Mouse (Mus musculus) lung, adult 2 months (tissue): ENCODE results near the gene Tmem254b. TPM values are rescaled to one million over a fixed set of nuclear protein-coding genes. Genes with fewer than 3 reads are reported as not detected.
"Not testable (repeated sequence)": the region's sequence is repeated elsewhere in the genome, so short reads cannot be mapped to it uniquely, and the experiment has no call there.

Experiments used
- DNase-seq: peaks from one replicate; pipeline ENCODE4 v3.0.0; 2022
- H3K4me1 ChIP-seq: fragments of 200-500 bp; 2 replicates; pipeline ENCODE4 v1.6.1; 2011; ENCODE audit warnings: low read length; ENCODE audit not compliant: control insufficient read depth, insufficient read depth
- H3K4me3 ChIP-seq: fragments of 200-500 bp; replicated peaks from 2 replicates; pipeline ENCODE3; 2011; ENCODE audit warnings: low read depth, mild to moderate bottlenecking, control low read depth, low read length; ENCODE audit errors: extremely low read depth
- WGBS: fragments of 180-500 bp; shearing (Covaris S2); methylation state at CpG from one replicate; pipeline ENCODE4 v1.1.7; 2018; 5-methylcytosine and 5-hydroxymethylcytosine counted together
- polyA plus RNA-seq: library from polyadenylated mRNA; depleted of rRNA; stranded (reverse); fragments of >200 nt; gene quantifications from 2 replicates; pipeline ENCODE4 v1.2.3, GENCODE M21; 2012; rRNA removed

Gene Tmem254b
- 25.7 and 41.1 TPM in 2 replicates for polyA plus RNA-seq

DNA sequence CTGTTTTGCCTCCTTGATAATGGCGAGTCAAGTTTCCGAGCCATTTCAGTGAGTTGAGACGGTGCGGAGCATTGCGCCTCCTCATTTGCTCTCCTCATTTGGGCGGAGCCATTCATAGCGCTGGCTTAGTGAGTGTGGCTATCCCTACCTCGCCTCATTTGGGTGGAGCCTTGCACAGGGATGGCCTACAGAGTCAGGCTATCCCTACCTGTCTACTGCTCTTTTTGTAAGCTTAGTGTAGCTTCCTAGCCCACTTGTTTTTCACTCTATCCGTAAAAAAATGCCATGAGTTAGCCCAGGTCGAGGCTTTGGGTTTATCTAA, at the start of gene Tmem254b:
TSS of gene Tmem254b (minus strand) at position 116 of the 322 bp plus-strand sequence.
- no CpG with 5 or more reads among the region's 10 CpGs for WGBS
- H3K4me1 ChIP-seq, H3K4me3 ChIP-seq, DNase-seq: not testable (repeated sequence)

DNA sequence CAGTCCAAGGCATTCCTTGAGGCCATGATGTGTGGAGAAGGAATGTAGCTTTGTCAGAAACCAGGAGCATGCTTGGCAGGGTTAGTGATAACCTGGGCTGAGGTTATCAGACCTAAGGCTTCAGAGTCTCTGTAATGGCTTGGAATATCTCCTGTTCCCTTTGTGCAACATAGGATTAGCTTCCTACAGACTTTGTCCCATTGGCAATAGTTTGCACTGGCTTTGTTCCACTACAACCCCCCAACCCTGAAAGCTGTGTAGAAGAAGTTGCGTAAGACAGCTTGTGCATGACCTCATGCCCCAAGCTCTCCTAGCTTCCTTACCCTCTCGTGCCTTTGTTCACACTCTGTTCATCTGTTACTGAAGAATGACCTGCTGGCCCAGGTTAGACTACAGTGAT, 30.3 kb upstream of the Tmem254b start:
- WGBS, result no CpG with 5 or more reads among the region's 2 CpGs
- DNase-seq, H3K4me1 ChIP-seq: not testable (repeated sequence)

DNA sequence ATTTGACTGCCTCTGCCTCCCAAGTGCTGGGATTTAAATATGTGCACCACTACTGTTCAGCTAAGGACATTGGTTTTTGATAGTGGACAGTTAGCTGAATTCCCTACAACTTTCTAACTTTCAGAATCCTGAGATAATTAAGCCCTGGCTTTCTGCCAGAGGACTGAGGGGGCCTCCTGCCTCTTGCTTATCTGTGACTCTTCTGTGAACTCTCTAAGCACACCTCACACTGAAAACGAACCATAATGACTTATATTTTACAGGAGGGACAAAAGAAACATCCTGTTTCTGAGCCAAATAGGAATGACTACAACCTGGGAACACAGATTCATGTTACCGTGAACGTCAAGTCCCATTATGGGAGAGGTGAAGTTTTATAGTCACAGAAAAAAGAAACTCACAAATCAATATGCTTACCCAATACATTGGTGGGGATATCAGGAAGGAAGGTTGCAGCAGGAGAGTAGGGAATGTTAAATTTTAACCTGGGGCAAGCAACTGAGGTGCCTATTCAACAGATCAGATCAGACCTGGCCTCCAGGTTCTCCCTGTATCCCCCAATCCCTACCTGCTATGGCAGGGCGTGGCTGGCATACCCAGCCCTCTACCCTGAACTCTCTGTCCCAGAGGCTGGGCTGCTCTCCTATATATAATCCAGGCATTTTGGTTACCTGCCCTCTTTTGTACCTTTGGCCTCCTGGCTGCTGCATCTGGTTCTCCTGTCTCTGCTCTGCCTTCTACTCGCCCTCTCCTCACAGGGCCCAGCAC, 9.6 kb upstream of the Tmem254b start:
- H3K4me3 ChIP-seq, DNase-seq, H3K4me1 ChIP-seq: not testable (repeated sequence)
- WGBS, result no CpG with 5 or more reads among the region's 5 CpGs

More for the DNA sequence above, 30.3 kb upstream of the Tmem254b start:
- not testable (repeated sequence) for H3K4me3 ChIP-seq

DNA sequence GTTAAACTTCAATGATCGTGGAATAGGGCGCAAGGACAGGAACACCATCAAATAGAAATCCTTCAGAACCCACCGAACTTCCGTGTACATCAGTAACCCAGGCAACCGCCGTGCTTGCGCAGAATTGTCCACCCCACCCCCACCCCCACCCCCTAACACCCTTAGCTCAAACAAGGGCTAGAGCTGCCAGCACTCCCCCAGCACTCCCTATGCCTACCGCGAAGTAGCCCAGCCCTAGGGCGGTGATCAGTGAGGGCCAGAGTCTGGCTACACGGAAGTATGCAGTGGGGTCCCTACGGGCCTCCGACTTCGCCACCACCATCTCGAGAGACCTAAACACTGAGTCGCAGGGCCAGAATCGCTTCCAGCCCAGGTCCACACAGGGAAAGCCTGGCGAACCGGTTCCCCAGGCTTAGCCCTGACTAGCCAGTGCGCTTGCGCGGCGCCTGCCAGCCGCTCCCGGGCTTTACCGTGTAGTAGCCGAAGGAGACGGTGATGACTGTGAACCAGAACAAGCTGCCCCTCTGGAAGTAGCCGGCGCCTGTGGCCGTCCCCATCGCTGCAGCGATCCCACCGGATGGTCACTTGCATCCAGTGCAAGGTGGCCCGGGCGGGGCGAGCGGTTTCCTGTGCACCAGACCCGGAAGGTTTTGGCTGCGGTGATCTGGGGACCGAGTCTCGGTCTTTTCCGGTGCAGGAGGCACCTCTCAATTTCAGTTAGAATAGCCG, 480 bp downstream of the Tmem254b start:
- not testable (repeated sequence) for DNase-seq, H3K4me1 ChIP-seq, H3K4me3 ChIP-seq
- WGBS, result no CpG with 5 or more reads among the region's 44 CpGs

DNA sequence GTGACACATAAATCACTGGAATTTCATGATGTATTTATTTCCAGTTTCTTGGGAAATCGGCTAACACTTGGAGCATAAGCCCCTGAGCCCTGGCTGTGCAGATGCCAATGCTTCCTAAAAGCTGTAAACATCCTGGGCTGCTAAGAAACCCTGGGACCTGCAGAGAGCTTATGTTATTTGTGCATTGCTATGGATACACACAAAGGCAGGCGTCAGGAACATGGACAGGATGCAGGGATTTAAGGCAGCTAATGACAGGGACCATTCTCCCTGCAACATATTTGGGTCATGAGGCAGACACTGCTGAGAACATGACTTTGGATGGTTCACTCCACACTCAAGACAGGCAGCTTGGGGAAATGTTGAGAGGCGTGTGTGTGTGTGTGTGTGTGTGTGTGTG, 9.0 kb downstream of the Tmem254b start:
- not testable (repeated sequence) for DNase-seq, H3K4me1 ChIP-seq, H3K4me3 ChIP-seq
- WGBS, result no CpG with 5 or more reads among the region's 3 CpGs

DNA sequence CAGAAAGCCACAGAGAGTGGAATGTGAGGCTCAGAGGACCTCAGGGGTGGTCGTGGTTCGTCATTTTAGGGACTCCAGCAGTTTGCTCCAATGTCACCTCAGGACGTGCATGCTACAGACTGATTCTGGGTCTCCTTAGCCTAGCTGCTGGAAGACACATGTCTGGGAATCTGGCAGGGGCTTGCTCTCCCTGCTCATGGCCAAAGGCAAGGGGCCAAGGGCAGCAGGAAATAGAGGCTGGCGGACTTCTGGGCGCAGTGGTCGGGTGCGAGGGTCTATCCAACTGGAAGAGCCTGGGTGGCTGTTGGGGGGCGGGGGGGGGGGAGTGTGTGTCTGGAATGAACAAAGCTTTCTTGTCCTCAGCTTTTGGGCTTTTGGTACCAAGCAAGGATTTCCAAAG, 18.5 kb downstream of the Tmem254b start:
- H3K4me3 ChIP-seq, H3K4me1 ChIP-seq, DNase-seq: not testable (repeated sequence)
- no CpG with 5 or more reads among the region's 8 CpGs for WGBS

DNA sequence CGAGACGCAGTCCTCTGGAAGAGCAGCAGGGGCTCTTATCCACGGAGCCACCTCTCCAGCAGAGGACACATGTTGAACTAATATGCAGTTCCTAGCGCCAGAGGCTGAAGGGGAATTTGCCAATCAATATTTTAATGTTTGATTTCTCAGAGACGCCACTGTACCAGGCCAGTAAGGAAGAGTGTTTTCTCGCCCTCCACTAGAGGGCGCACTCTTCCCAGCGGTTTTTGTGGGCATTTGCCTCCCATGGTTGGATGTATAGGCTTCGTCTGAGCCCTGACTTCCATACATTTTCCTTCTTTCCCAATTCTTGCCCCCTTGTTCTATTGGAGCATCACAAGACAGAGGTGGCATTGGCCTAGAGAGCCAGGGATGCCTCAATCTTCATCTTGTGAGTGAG, 20.2 kb downstream of the Tmem254b start:
- no CpG with 5 or more reads among the region's 9 CpGs for WGBS
- not testable (repeated sequence) for H3K4me1 ChIP-seq, DNase-seq, H3K4me3 ChIP-seq

DNA sequence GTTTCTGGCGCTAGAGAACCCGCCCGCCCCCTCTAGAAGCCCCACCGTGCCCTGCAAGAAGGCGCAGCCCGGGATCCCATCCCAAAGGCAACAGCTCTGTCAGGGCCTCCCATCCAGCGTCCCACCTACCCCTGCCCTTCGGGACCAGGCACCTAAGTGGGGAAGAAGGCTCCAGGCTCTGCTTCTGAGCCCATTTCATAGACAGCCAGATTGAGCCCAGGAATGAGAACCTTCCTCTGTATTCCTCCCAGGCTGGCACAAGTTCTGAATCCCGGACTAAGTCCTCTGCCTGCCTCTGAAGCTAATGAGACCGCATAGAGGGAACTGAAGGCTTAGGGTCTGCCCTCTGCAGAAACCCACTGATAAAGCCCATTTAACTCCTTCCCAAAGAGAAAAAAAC, 24.5 kb downstream of the Tmem254b start, which contains the start of gene Plac9b:
TSS of gene Plac9b (minus strand) at position 101 of the 400 bp plus-strand sequence.
- no CpG with 5 or more reads among the region's 10 CpGs for WGBS
- H3K4me1 ChIP-seq, DNase-seq: not testable (repeated sequence)

DNA sequence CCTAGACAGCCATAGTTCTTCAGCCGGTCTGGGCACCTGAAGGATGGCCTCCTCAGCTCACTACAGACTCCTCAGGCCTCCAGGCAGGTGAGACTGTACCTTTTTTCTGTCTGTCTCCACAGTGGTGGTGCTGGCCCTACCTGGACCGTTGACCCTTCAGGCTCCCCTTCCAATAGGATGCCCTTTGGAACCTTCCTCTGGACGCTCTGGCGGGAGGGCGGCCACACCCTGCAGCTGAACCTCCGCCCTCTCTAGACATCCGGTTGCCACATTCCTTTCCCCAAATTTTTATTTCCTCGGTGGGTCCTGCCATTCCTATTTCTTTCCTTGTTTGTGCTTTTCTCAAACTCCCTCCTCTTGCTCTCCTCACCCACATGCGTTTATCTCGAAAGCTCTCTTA, 25.2 kb downstream of the Tmem254b start:
- DNase-seq, H3K4me1 ChIP-seq, H3K4me3 ChIP-seq: not testable (repeated sequence)
- no CpG with 5 or more reads among the region's 10 CpGs for WGBS

More for the DNA sequence above, 24.5 kb downstream of the Tmem254b start, which contains the start of gene Plac9b:
- not testable (repeated sequence) for H3K4me3 ChIP-seq

DNA sequence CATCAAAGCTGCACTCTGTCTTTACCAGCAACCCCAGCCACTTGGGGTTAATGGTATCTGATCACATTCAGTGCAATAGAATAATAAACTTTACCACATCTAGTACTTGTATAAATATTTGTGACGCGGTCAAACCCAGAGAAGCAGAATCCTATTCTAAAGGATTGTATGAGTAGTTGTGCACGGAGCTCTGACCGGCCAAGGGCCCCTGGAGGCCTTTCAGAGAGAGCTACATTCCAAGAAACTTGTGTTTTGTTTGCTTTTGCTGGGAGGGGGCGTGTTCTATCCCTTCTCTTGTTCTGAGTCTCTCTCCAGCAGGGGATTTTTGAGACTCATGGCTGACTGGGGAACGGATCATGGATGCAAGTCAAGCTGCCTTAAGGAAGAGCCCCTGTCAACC, 31.8 kb downstream of the Tmem254b start:
- not testable (repeated sequence) for H3K4me1 ChIP-seq, H3K4me3 ChIP-seq, DNase-seq
- WGBS, result no CpG with 5 or more reads among the region's 6 CpGs

DNA sequence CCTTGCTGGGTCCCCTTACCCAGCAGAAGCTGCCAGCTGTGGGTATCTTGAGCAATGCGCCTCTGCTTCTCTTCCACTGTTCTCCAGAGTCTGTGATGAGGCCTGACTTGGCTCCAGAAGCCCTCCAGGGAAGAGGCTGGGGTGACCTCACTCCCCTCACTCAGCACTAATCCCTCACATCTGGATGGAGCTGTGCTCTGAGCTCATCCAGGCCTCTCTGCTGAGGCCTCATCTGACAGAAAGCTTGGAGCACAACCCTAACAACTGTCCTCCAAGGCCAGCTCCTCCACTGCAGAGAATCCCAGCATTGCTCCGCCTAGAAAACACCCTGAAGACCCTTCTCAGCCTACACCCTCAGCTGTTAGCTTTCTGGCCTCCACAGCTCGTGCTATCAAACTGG, 32.9 kb downstream of the Tmem254b start:
- no CpG with 5 or more reads among the region's 3 CpGs for WGBS
- H3K4me1 ChIP-seq, DNase-seq, H3K4me3 ChIP-seq: not testable (repeated sequence)

DNA sequence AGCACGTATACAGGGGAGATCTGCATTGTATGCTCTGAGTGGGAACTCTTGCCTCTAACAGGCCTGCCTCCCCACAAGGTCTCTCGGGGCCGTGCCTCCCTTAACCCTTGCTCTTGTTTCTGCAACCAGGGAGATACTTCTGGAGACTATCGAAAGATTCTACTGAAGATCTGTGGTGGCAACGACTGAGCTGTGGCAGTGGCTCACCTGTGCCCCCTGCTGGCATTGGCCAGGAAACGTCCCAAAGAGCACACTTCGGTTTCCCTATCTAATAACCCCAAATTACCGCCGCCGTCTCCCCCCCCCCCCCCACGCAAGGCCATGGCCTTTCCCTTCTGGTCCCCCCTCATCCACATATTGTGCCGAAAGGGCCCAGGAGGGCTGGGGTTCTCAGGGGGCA, 41.6 kb downstream of the Tmem254b start:
- H3K4me1 ChIP-seq, DNase-seq, H3K4me3 ChIP-seq: not testable (repeated sequence)
- no CpG with 5 or more reads among the region's 12 CpGs for WGBS

DNA sequence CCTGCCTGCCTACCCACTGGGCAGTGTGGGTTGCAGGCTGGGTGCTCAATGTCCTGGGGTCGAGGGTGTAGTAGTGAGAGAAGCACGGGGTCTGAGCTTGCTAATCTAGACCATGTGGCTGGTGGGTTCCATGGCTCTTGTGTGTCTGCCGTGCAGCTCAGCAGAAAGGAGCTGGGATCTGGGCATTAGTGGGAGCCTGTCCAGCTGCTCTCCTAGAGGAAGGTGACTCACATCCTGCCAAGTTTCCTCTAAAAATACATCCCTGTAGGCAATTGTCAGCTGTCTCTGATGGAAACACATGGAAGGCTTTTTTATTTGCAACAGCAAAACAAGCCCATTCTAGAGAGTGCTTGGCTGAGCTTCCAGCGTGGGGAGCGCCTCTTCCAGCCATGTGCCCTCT, 44.4 kb downstream of the Tmem254b start:
- WGBS, result no CpG with 5 or more reads among the region's 5 CpGs
- DNase-seq, H3K4me3 ChIP-seq, H3K4me1 ChIP-seq: not testable (repeated sequence)

DNA sequence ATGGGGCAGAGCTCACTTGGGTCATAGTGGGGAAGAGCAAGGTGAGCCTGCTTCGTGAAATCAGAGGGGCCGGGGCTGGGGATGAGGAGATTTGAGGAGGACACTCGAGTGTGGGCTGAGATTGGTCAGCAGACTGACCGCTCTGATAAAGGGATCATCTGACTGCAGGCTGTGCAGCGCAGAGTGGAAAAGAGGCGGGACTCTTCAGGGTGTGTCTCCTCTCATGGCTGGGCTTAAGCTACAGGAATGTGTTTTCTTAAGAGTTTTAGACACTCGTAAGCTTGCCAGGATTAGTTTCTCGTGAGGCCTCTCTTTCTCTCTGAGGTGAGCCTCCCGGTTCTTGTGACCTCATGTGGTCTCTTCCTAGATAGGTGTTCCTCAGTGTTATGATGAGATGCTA, 45.7 kb downstream of the Tmem254b start:
- no CpG with 5 or more reads among the region's 9 CpGs for WGBS
- H3K4me3 ChIP-seq, DNase-seq, H3K4me1 ChIP-seq: not testable (repeated sequence)

DNA sequence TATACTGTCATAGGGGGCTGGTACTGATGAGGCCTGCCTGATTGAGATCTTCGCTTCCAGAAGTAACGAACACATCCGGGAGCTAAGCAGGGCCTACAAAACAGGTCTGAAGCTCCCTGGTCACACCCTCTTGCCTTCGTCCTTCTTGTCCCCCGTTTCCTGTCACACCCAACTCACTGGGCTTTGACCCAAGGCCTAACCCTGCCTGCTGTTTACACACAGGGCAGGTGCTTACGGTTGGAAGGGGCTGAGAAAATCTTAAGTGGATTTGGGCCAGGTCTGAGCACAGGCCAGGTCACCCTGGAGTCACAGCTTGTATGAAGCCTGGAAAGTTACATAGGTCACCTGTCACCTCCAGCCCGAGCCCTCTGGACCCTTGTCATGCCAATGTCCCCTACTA, 50.8 kb downstream of the Tmem254b start:
- not testable (repeated sequence) for DNase-seq, H3K4me1 ChIP-seq, H3K4me3 ChIP-seq
- no CpG with 5 or more reads among the region's 7 CpGs for WGBS
